Mouse (Mus musculus) hindbrain, embryonic 13.5 days (tissue): Measurements from ENCODE around the gene Mgat4e. TPM values are rescaled to one million over a fixed set of nuclear protein-coding genes. Genes with fewer than 3 reads are reported as not detected.
"Not testable (repeated sequence)": the region's sequence is repeated elsewhere in the genome, so short reads cannot be mapped to it uniquely, and the experiment has no call there.

Experiments
- ATAC-seq: fragments of 200-750 bp; cut with Nextera tagmentation; 2 replicates; pipeline ENCODE4 v1.8.0; 2017; ENCODE audit warnings: moderate TSS enrichment; ENCODE audit not compliant: low FRiP score
- H3K27ac ChIP-seq: fragments of 300-500 bp; sonication (generic); 2 replicates; pipeline ENCODE4 v1.5.1; 2015; ENCODE audit warnings: inconsistent platforms, mild to moderate bottlenecking, moderate library complexity
- H3K27me3 ChIP-seq: fragments of 300-500 bp; sonication (generic); 2 replicates; pipeline ENCODE4 v1.6.1; 2015; ENCODE audit warnings: mild to moderate bottlenecking, inconsistent platforms
- H3K36me3 ChIP-seq: fragments of 300-500 bp; sonication (generic); 2 replicates; pipeline ENCODE4 v1.6.1; 2015; ENCODE audit warnings: mild to moderate bottlenecking, inconsistent platforms
- H3K4me1 ChIP-seq: fragments of 300-500 bp; sonication (generic); replicated peaks from 2 replicates; pipeline ENCODE4 v1.6.1; 2015; ENCODE audit warnings: inconsistent platforms
- H3K4me2 ChIP-seq: fragments of 300-500 bp; sonication (generic); 2 replicates; pipeline ENCODE4 v1.6.1; 2015; ENCODE audit warnings: inconsistent platforms, mild to moderate bottlenecking, moderate library complexity
- H3K4me3 ChIP-seq: fragments of 300-500 bp; sonication (generic); 2 replicates; pipeline ENCODE4 v1.5.1; 2015; ENCODE audit warnings: mild to moderate bottlenecking, inconsistent platforms
- H3K9ac ChIP-seq: fragments of 300-500 bp; sonication (generic); 2 replicates; pipeline ENCODE4 v1.6.1; 2015; ENCODE audit warnings: mild to moderate bottlenecking, inconsistent platforms
- H3K9me3 ChIP-seq: fragments of 300-500 bp; sonication (generic); 2 replicates; pipeline ENCODE4 v1.6.1; 2016; ENCODE audit warnings: inconsistent platforms
- WGBS: fragments of 180-500 bp; shearing (Covaris S2); methylation state at CpG from one replicate; pipeline ENCODE4 v1.1.7; 2015; 5-methylcytosine and 5-hydroxymethylcytosine counted together
- polyA plus RNA-seq: library from polyadenylated mRNA; unstranded; fragments of >200 nt; fragmentation: Nextera tagmentation; extraction: Ambion mirVana; gene quantifications from 2 replicates; pipeline ENCODE4 v1.2.1, GENCODE M21; 2015

The Mgat4e gene
- polyA plus RNA-seq, 1 experiment from 2014 or later = not detected

- no peak overlapping the region for H3K27ac ChIP-seq
- WGBS = 86% methylated on average over 8 of the region's 8 CpGs
- ATAC-seq = no peak
These were observed 29.3 kb downstream of the Mgat4e start for GRCm38 (mm10) chr1:134520001-134520721.

DNA sequence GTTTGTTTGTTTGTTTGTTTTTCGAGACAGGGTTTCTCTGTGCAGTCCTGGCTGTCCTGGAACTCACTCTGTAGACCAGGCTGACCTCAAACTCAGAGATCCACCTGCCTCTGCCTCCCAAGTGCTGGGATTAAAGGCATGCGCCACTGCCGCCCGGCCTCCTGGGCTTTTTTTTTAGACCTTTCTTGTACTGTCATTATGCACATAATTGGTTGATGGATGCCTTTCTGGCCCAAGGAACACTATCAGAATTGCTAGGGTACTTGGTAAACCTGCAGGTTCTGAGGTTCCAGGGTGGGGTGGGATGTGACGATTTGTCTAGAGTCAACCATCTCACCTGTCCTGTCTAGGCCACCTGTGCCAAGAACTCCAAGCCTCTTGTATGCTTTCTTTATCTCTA lies 30.3 kb downstream of the Mgat4e start:
- 93% methylated on average over 5 of the region's 5 CpGs for WGBS
- not testable (repeated sequence) for H3K4me2 ChIP-seq

More at GRCm38 (mm10) chr1:134520001-134520721, 29.3 kb downstream of the Mgat4e start:
- Histone ChIP-seq H3K36me3 (no peaks in the 10 kb centered on the region), H3K4me2 (no peak overlapping the region), H3K9me3 (no peaks in the 10 kb centered on the region), H3K27me3 (peaks cover 3% of the 10 kb centered on the region; the same call in 1 of the 2 replicates), H3K4me1 (peaks cover 9% of the 10 kb centered on the region), H3K9ac (no peak overlapping the region), H3K4me3 (no peak overlapping the region)

GRCm38 (mm10) chr1:134518677-134519076 lies 30.8 kb downstream of the Mgat4e start:
- WGBS = 13% methylated on average over 7 of the region's 7 CpGs
- no peak overlapping the region for H3K4me3 ChIP-seq
- no peak overlapping the region for H3K9ac ChIP-seq
- H3K36me3 ChIP-seq = no peaks in the 10 kb centered on the region
- no peak overlapping the region for H3K27ac ChIP-seq
- no peak for ATAC-seq
- H3K9me3 ChIP-seq = no peaks in the 10 kb centered on the region
- peaks cover 11% of the 10 kb centered on the region for H3K4me1 ChIP-seq
- H3K27me3 ChIP-seq = peaks cover 16% of the 10 kb centered on the region
- H3K4me2 ChIP-seq = no peak overlapping the region

More for the DNA sequence above, 30.3 kb downstream of the Mgat4e start:
- not testable (repeated sequence) for ATAC-seq, H3K27ac ChIP-seq, H3K4me3 ChIP-seq, H3K9ac ChIP-seq, H3K9me3 ChIP-seq, H3K36me3 ChIP-seq, H3K4me1 ChIP-seq
- H3K27me3 ChIP-seq = peaks cover 12% of the 10 kb centered on the region

GRCm38 (mm10) chr1:134517841-134518240 lies 31.6 kb downstream of the Mgat4e start:
- H3K4me2 ChIP-seq, H3K9ac ChIP-seq, H3K36me3 ChIP-seq, H3K4me3 ChIP-seq, ATAC-seq, H3K9me3 ChIP-seq, H3K27ac ChIP-seq: not testable (repeated sequence)
- WGBS = 98% methylated on average over 14 of the region's 14 CpGs
- Histone ChIP-seq H3K4me1 (peaks cover 19% of the 10 kb centered on the region), H3K27me3 (peaks cover 24% of the 10 kb centered on the region)

GRCm38 (mm10) chr1:134516491-134517198 lies 32.8 kb downstream of the Mgat4e start:
- Histone ChIP-seq H3K27ac (0 out of 2 replicates have a peak overlapping the region, but pooled peaks have one; percentile 44), H3K9ac (peak overlapping the region; percentile 19; the same call in 1 of the 2 replicates), H3K4me3 (no peak overlapping the region), H3K4me1 (peaks cover 30% of the 10 kb centered on the region), H3K9me3 (no peaks in the 10 kb centered on the region), H3K36me3 (no peaks in the 10 kb centered on the region), H3K4me2 (no peak overlapping the region), H3K27me3 (peaks cover 31% of the 10 kb centered on the region)
- no peak for ATAC-seq
- 23% methylated on average over 4 of the region's 4 CpGs for WGBS

GRCm38 (mm10) chr1:134515891-134516290 lies 33.6 kb downstream of the Mgat4e start:
- H3K27me3 ChIP-seq = peaks cover 33% of the 10 kb centered on the region
- ATAC-seq = no peak
- no peaks in the 10 kb centered on the region for H3K36me3 ChIP-seq
- peaks cover 32% of the 10 kb centered on the region for H3K4me1 ChIP-seq
- WGBS = 81% methylated on average over 2 of the region's 2 CpGs
- no peak overlapping the region for H3K9ac ChIP-seq
- no peak overlapping the region for H3K4me2 ChIP-seq
- H3K27ac ChIP-seq = 0 out of 2 replicates have a peak overlapping the region, but pooled peaks have one; percentile 44
- H3K4me3 ChIP-seq = no peak overlapping the region
- no peaks in the 10 kb centered on the region for H3K9me3 ChIP-seq

- Histone ChIP-seq H3K4me3 (peak overlapping the region; percentile 35; the same call in 1 of the 2 replicates), H3K4me2 (peak overlapping the region; percentile 59), H3K9ac (peak overlapping the region; percentile 66; the same call in 1 of the 2 replicates), H3K27ac (no peak overlapping the region), H3K4me1 (peaks cover 32% of the 10 kb centered on the region), H3K36me3 (peaks cover 5% of the 10 kb centered on the region; the same call in 1 of the 2 replicates), H3K27me3 (peaks cover 33% of the 10 kb centered on the region), H3K9me3 (no peaks in the 10 kb centered on the region)
- ATAC-seq = no peak
- 46% methylated on average over 16 of the region's 16 CpGs for WGBS
These were observed 35.4 kb downstream of the Mgat4e start for GRCm38 (mm10) chr1:134513876-134514590.

DNA sequence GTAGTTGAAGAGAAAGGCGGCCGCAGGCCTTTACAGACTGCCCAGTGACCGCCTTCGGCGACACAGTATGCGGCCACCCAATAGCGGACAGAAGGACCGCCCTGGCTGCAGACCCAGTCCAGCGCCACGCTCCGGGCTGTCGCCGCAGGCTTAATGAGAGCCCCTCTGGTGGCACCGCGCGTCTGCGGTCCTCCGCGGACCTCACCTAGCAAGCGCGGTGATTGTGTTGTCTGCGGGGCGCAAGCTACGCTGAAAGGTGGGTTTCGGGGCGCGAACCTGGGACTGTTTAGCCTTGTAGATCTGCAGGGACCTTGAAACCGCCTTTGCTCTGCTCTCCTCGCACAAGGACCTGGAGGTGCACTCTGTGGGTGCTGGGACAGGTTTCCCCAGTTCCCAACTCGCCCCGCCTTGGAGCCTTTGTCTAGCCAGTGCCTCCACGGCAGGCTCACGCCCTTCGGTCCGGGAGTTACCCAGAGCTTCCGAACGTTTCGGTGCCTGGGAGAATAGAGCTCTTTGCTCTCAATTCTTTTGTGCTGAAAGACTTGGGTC lies 36.1 kb downstream of the Mgat4e start:
- Histone ChIP-seq H3K9ac (peak overlapping the region; percentile 66), H3K4me1 (peaks cover 32% of the 10 kb centered on the region), H3K36me3 (peaks cover 9% of the 10 kb centered on the region), H3K4me2 (peak overlapping the region; percentile 59), H3K9me3 (no peaks in the 10 kb centered on the region), H3K4me3 (peak overlapping the region; percentile 35), H3K27ac (no peak overlapping the region), H3K27me3 (peaks cover 33% of the 10 kb centered on the region)
- no peak for ATAC-seq
- under 1% methylated on average over 38 of the region's 38 CpGs for WGBS

DNA sequence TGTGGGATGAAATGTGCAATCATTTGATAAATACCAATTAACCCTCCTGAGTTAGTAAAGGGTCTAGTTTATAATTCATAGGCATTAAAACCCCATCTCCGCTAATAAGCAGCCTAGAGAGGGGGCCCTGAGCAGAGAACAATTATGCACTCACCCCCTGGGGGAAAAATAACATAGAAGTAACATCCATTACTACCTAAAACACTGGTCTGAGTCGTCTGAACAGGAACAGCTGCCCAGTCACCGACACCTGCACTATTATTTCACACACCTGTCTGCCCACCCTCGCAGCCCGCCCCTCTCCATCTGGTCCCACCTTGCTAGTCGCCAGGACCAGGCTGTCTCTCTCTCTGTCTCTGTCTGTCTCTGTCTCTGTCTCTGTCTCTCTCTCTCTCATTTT lies 36.9 kb downstream of the Mgat4e start:
- peak; percentile 41; the same call in 1 of the 2 replicates for ATAC-seq
- Histone ChIP-seq H3K9me3 (no peaks in the 10 kb centered on the region), H3K9ac (no peak overlapping the region), H3K36me3 (peaks cover 17% of the 10 kb centered on the region), H3K27ac (no peak overlapping the region), H3K4me3 (no peak overlapping the region), H3K4me2 (no peak overlapping the region), H3K4me1 (peaks cover 32% of the 10 kb centered on the region), H3K27me3 (peaks cover 33% of the 10 kb centered on the region)
- 42% methylated on average over 6 of the region's 6 CpGs for WGBS

GRCm38 (mm10) chr1:134512183-134512582 lies 37.3 kb downstream of the Mgat4e start:
- no peak overlapping the region for H3K9ac ChIP-seq
- no peak overlapping the region for H3K4me3 ChIP-seq
- 40% methylated on average over 4 of the region's 4 CpGs for WGBS
- H3K27me3 ChIP-seq = peaks cover 33% of the 10 kb centered on the region
- ATAC-seq = peak; percentile 41; the same call in 1 of the 2 replicates
- peaks cover 32% of the 10 kb centered on the region for H3K4me1 ChIP-seq
- peaks cover 21% of the 10 kb centered on the region for H3K36me3 ChIP-seq
- no peak overlapping the region for H3K27ac ChIP-seq
- no peak overlapping the region for H3K4me2 ChIP-seq
- H3K9me3 ChIP-seq = no peaks in the 10 kb centered on the region

DNA sequence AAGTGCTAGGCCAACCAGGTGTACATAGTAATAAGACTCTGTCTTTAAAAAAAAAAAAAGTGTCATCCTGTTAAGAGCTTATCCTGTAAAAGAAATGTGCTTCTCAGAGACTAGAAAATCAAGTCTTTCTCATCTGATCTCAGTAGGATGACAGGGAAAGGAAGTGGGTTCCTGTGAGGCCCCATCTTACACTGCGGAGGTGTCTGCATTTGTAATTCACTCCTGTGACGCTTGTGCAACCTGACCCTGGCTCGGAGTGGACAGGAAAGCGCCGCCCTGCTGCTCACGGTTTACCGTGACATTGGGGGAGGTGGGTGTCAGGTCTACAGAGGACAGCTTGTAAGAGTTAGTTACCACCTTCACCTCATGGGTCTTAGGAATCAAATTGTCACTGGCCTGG lies 39.5 kb downstream of the Mgat4e start:
- no peak overlapping the region for H3K27ac ChIP-seq
- no peak for ATAC-seq
- 63% methylated on average over 7 of the region's 7 CpGs for WGBS

DNA sequence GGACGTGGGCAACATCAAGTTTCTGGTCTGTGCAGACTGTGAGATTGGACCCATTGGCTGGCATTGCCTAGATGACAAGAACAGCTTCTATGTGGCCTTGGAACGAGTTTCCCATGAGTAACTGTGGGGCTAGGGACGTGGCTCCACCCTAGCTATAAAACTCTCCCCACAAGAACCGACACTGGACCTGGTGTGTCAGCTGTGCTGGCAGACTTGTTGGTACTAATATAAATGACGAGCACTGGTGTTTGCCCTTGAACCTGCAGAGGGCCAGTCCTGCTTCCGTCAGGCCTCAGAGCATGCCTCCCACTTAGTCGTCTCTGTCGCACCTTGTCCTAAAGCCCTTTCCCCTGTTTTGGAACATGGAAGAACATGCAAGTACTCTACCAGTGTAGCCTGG lies 43.3 kb downstream of the Mgat4e start:
- H3K27ac ChIP-seq = no peak overlapping the region
- H3K9ac ChIP-seq = no peak overlapping the region
- no peaks in the 10 kb centered on the region for H3K9me3 ChIP-seq
- ATAC-seq = no peak
- peaks cover 64% of the 10 kb centered on the region for H3K36me3 ChIP-seq
- no peaks in the 10 kb centered on the region for H3K27me3 ChIP-seq
- H3K4me3 ChIP-seq = no peak overlapping the region
- no peaks in the 10 kb centered on the region for H3K4me1 ChIP-seq
- H3K4me2 ChIP-seq = no peak overlapping the region
- 95% methylated on average over 8 of the region's 8 CpGs for WGBS

More for the DNA sequence above, 39.5 kb downstream of the Mgat4e start:
- Histone ChIP-seq H3K9me3 (no peaks in the 10 kb centered on the region), H3K4me1 (peaks cover 23% of the 10 kb centered on the region), H3K4me2 (no peak overlapping the region), H3K9ac (no peak overlapping the region), H3K27me3 (peaks cover 29% of the 10 kb centered on the region), H3K4me3 (no peak overlapping the region), H3K36me3 (peaks cover 42% of the 10 kb centered on the region)
